Mouse (Mus musculus): ENCODE results near the gene Chd1l.

DNA sequence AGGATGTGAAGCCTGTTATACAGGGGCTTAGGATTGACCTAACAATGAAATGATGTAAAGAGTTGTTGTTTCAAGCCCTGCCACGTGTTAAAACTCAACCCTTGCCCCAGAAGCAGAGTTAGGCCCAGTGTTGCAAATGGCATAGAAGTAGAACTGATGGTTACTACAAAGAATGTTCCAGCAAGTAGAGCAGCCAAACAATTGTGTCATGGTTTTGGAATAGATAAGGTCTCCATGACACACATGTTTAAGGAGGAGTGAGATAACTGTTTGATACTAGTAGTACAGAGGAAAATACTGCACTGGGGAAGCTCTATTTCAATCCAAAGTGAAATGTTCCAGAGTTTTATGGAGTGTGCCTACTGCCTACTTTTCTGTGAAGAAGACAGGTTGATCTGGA is 38.5 kb upstream of the Chd1l start:
- no peak for TF ChIP-seq CTCF (IDR thresholded peaks at IDR 0.05; ENCODE audit: control insufficient read depth, insufficient read depth, insufficient replicate concordance, low read depth, low read length)
- TF ChIP-seq POLR2A (IDR thresholded peaks at IDR 0.05; ENCODE audit: control insufficient read depth, low read depth, low read length) = no peak

All from testis, adult 2 months (tissue).